ENCODE assay signal across 23 mouse cellular contexts in the genomic region with DNA sequence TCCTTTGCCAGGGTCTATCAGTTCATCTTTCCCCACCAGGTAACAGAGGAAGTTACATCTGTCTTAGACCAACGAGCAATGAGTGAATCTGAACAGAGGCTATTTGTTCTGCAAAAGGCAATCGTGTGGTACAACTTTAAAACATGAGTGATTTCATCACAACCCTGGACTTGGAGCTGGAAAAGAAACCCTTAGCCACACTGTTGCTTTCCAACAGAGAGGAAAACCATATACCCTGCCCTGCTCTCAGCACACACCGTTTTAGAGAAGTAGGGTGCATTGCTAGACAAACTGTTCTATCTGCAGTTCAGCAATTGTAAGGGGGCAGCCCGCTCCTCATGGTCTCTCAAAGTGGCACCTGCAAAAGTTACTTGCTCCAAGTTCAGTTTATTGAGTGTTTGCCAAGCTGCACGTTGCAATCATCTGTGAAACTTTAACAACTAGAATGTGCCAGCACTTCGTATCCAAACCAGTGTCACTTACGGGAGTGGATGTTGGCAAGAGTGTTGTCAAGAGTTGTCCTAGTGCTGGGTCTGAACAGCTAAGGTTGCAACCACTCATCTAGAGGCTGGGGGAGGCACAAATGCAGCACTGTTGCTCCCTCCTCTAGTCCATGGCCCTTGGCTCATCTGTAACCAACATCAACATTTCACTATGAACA. TPM values are rescaled to one million over a fixed set of nuclear protein-coding genes. Genes with fewer than 3 reads are reported as not detected.
A peak's percentile ranks its signal among the peaks of the same experiment; 100 is the strongest.
DNase-seq lines count a peak whose midpoint lies in the region; ATAC-seq and TF ChIP-seq lines count a peak whose summit lies in the region.
"Had no signal": no experiment of that assay in that cellular context is flagged by ENCODE, and none has a peak within 500 bp of the region (broad histone marks: within the 10 kb centered on the region; RNA-seq: fewer than 3 reads in every experiment).

No protein-coding gene starts in this region.

- DNase-seq in heart, adult 11 months: peak; percentile 35
- DNase-seq in heart, postnatal 14 days: no peak
- peak; percentile 10 for DNase-seq in lung, embryonic 14.5 days
- DNase-seq in lung, postnatal 36 days: no peak
- peak; percentile 59 for DNase-seq in adipocyte (ENCODE audit: low spot score)
- DNase-seq in right cerebral cortex, postnatal 36 days (ENCODE audit: low spot score in 2 of 2): no peak
- DNase-seq: adrenal gland, postnatal 10 days; cerebellum, adult 11 months; cerebellum, adult 8-10 months; cerebellum, postnatal 14 days; embryo, embryonic 11 days; heart, postnatal 4 days had no signal

- no peaks in the 10 kb centered on the region for H3K36me3 ChIP-seq in lung, embryonic 14.5 days (ENCODE audit: insufficient read depth)
- H3K36me3 ChIP-seq: embryonic facial prominence, embryonic 15.5 days; forebrain, embryonic 10.5 days; heart, embryonic 13.5 days; hindbrain, embryonic 12.5 days had no signal

- no peak overlapping the region for H3K9ac ChIP-seq in lung, embryonic 14.5 days
- H3K9ac ChIP-seq: embryonic facial prominence, embryonic 15.5 days; heart, embryonic 13.5 days; hindbrain, embryonic 12.5 days had no signal

- peak overlapping the region; percentile 54; the same call in 1 of the 2 replicates for H3K27ac ChIP-seq in lung, embryonic 14.5 days (ENCODE audit: low read depth)
- H3K27ac ChIP-seq: embryonic facial prominence, embryonic 15.5 days; forebrain, embryonic 10.5 days; heart, embryonic 13.5 days; hindbrain, embryonic 12.5 days had no signal

- no peaks in the 10 kb centered on the region for H3K27me3 ChIP-seq in lung, embryonic 14.5 days (ENCODE audit: insufficient read depth, low read length)
- H3K27me3 ChIP-seq: CH12.LX; embryonic facial prominence, embryonic 15.5 days; heart, embryonic 13.5 days; hindbrain, embryonic 12.5 days had no signal

- H3K4me3 ChIP-seq in lung, embryonic 14.5 days (ENCODE audit: low read depth, low read length): no peak overlapping the region
- H3K4me3 ChIP-seq: embryonic facial prominence, embryonic 15.5 days; erythroblast, embryonic 14.5 days; forebrain, embryonic 10.5 days; heart, embryonic 13.5 days; hindbrain, embryonic 12.5 days had no signal

- 54% methylated on average over 7 of the region's 7 CpGs for WGBS in lung, embryonic 14.5 days

- no peak for TF ChIP-seq CTCF in lung, embryonic 14.5 days (IDR thresholded peaks at IDR 0.05; ENCODE audit: low read depth)

- ATAC-seq in lung, embryonic 14.5 days (ENCODE audit: insufficient read depth): peak; percentile 33
- ATAC-seq in megakaryocyte progenitor cell, adult 5-6 weeks (replicated peaks; ENCODE audit: poor library complexity): 0 out of 2 replicates have a peak, but pooled peaks have one; percentile 30
- ATAC-seq: activated CD4-positive, CD25-positive, alpha-beta regulatory T cell, adult 4 months; forebrain, embryonic 14.5 days; hindbrain, embryonic 16.5 days; Patski had no signal

- H3K4me2 ChIP-seq in lung, embryonic 14.5 days: no peak overlapping the region
- H3K4me2 ChIP-seq: embryonic facial prominence, embryonic 15.5 days; heart, embryonic 13.5 days; hindbrain, embryonic 12.5 days had no signal

- H3K9me3 ChIP-seq in lung, embryonic 14.5 days (ENCODE audit: low read depth, low read length): no peaks in the 10 kb centered on the region
- H3K9me3 ChIP-seq: embryonic facial prominence, embryonic 15.5 days; forebrain, embryonic 10.5 days; heart, embryonic 13.5 days; hindbrain, embryonic 12.5 days had no signal

- H3K4me1 ChIP-seq in lung, embryonic 14.5 days (ENCODE audit: insufficient read depth): no peaks in the 10 kb centered on the region; the same call in 1 of the 2 replicates
- H3K4me1 ChIP-seq: forebrain, embryonic 10.5 days; hindbrain, embryonic 12.5 days had no signal

- intact Hi-C loops in heart, postnatal 14 days (cut with DNase I): no loop called here

RNA-seq across cellular contexts. Expression of a gene that starts 37.8 kb away (rescaled TPM):
- 1 to 10 TPM; 3.3 to 3.9 TPM for total RNA-seq in heart, postnatal 14 days (2021)
- polyA plus RNA-seq in lung, embryonic 14.5 days (2014; fragmentation: Nextera tagmentation; extraction: Ambion mirVana): 3.1 and 3.8 TPM in 2 replicates
- total RNA-seq in megakaryocyte progenitor cell, adult 5-6 weeks (2015): 0.20 and 0.35 TPM in 2 replicates
- total RNA-seq in megakaryocyte progenitor cell, adult 5-6 weeks (2017): 0.17 and 0.54 TPM in 2 replicates
- polyA plus RNA-seq: activated CD4-positive, CD25-positive, alpha-beta regulatory T cell, adult 4 months; erythroblast, embryonic 14.5 days; Patski had no signal

Comparison
In these comparisons a context has a peak if more than half of its experiments do, and no peak if none do; other contexts are left out.
1. DNase-seq: peak in heart, adult 11 months (single experiment), lung, embryonic 14.5 days (single experiment) and adipocyte (single experiment); none in heart, postnatal 14 days (0 of 2), lung, postnatal 36 days (single experiment) and right cerebral cortex, postnatal 36 days (0 of 2).